Mouse (Mus musculus): ENCODE results near the gene Clcn7. TPM values are rescaled to one million over a fixed set of nuclear protein-coding genes. Genes with fewer than 3 reads are reported as not detected.

Gene Clcn7
- polyA plus RNA-seq, 1 experiment from 2014 or later: 33.6 TPM

DNA sequence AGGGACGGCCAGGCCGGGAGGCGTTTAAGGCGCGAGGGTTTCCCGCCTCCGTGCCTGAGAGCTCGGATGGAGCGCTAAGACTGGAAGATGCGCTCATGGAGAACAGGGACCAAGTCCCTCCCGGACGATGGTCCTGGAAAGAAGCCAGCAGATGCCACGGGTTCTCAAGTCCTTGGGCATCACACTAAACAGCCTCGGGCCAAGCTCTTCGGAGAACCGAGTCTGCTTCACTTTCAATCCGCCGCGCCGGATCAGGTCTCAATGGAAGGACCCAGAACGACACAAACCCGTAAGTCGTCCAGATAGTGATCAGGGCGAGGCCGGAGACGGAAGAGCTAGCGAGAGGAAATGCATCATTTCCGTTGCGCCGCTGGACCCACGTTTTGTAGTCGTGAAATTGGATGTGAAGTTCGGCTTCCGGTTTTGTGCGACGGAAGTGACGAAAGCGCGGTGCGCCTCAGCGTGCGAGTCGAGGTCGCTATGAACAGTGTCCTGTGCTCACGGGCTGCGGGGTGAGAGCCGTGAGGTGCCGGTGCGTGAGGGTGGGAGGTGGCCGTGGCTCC, 51.0 kb downstream of the Clcn7 start, which contains the start of gene BC003965:
BC003965 (plus strand) TSS at position 426 of the 563 bp plus-strand sequence.
- H3K9ac ChIP-seq (ENCODE audit: low read depth, low read length): peak within 1 kb of the TSS; percentile 87
- no peaks in the 10 kb centered on the region for H3K36me3 ChIP-seq (ENCODE audit: control insufficient read depth, insufficient read depth, low read length)
- peaks cover 29% of the 10 kb centered on the region for H3K4me1 ChIP-seq (ENCODE audit: control insufficient read depth, insufficient read depth, low read length)
- peak; percentile 87 for ATAC-seq
- peak within 1 kb of the TSS; percentile 98 for H3K4me2 ChIP-seq (ENCODE audit: low read length)
- peak within 1 kb of the TSS; percentile 89 for H3K4me3 ChIP-seq (ENCODE audit: low read depth, low read length)
- 0% methylated on average over 50 of the region's 50 CpGs for WGBS
- H3K9me3 ChIP-seq (replicated peaks; ENCODE audit: control insufficient read depth, low read length, poor library complexity, severe bottlenecking): no peaks in the 10 kb centered on the region
- peaks cover 2% of the 10 kb centered on the region; the same call in 1 of the 2 replicates for H3K27me3 ChIP-seq (ENCODE audit: control insufficient read depth, insufficient read depth, low read depth, low read length)
- peak within 1 kb of the TSS; percentile 96 for H3K27ac ChIP-seq (ENCODE audit: low read length)

DNA sequence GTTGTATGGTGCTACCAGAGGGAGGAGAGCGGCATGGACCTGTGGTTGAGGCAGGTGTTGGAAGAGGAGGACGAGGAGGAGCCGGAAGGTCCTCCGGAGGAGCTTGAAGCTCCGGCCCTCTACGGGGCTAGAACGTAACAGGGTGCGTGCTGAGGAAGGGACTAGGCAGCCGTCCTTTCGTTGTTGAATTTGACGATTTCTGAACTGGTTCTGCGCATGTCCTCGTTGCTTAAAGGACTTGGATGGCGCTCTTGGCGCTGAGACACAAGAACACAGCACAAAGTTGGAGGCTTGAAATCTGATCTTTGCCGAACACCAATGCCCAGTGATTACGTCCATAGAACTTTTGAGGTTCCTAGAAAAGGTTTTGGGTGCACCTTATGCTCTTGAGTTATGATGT, 51.8 kb downstream of the Clcn7 start:
- WGBS: 12% methylated on average over 17 of the region's 17 CpGs
- no peaks in the 10 kb centered on the region for H3K9me3 ChIP-seq (replicated peaks; ENCODE audit: control insufficient read depth, low read length, poor library complexity, severe bottlenecking)
- peak overlapping the region; percentile 98 for H3K4me2 ChIP-seq (ENCODE audit: low read length)
- H3K4me3 ChIP-seq (ENCODE audit: low read depth, low read length): peak overlapping the region; percentile 89
- H3K9ac ChIP-seq (ENCODE audit: low read depth, low read length): peak overlapping the region; percentile 71
- H3K27ac ChIP-seq (ENCODE audit: low read length): peak overlapping the region; percentile 68; the same call in 1 of the 2 replicates
- ATAC-seq: 0 out of 2 replicates have a peak, but pooled peaks have one; percentile 12
- H3K36me3 ChIP-seq (ENCODE audit: control insufficient read depth, insufficient read depth, low read length): no peaks in the 10 kb centered on the region
- H3K4me1 ChIP-seq (ENCODE audit: control insufficient read depth, insufficient read depth, low read length): peaks cover 36% of the 10 kb centered on the region
- peaks cover 2% of the 10 kb centered on the region; the same call in 1 of the 2 replicates for H3K27me3 ChIP-seq (ENCODE audit: control insufficient read depth, insufficient read depth, low read depth, low read length)

DNA sequence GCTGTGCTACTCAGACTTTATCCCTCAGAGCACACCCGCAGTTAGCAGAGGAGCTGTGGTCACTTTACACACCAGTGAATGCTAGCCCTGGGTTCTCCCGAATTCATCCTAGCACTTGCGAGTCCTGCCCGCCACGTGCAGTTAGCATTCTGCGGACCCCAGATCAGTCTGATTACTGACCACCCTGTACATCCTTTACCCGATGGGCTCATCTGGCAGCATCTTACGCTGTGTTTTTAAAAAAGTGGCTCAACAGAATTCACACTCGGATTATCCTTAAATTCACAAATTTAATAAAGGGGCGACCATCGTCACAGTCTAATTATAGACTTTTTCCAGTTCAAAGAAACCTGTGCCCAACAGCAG, 54.6 kb downstream of the Clcn7 start:
- H3K27me3 ChIP-seq (ENCODE audit: control insufficient read depth, insufficient read depth, low read depth, low read length): no peaks in the 10 kb centered on the region
- 5% methylated on average over 11 of the region's 11 CpGs for WGBS
- peak overlapping the region; percentile 90 for H3K9ac ChIP-seq (ENCODE audit: low read depth, low read length)
- no peak for ATAC-seq
- peak overlapping the region; percentile 95 for H3K4me3 ChIP-seq (ENCODE audit: low read depth, low read length)
- peak overlapping the region; percentile 88 for H3K4me2 ChIP-seq (ENCODE audit: low read length)
- H3K36me3 ChIP-seq (ENCODE audit: control insufficient read depth, insufficient read depth, low read length): no peaks in the 10 kb centered on the region
- H3K9me3 ChIP-seq (replicated peaks; ENCODE audit: control insufficient read depth, low read length, poor library complexity, severe bottlenecking): no peaks in the 10 kb centered on the region
- peak overlapping the region; percentile 74 for H3K27ac ChIP-seq (ENCODE audit: low read length)
- peaks cover 40% of the 10 kb centered on the region for H3K4me1 ChIP-seq (ENCODE audit: control insufficient read depth, insufficient read depth, low read length)

DNA sequence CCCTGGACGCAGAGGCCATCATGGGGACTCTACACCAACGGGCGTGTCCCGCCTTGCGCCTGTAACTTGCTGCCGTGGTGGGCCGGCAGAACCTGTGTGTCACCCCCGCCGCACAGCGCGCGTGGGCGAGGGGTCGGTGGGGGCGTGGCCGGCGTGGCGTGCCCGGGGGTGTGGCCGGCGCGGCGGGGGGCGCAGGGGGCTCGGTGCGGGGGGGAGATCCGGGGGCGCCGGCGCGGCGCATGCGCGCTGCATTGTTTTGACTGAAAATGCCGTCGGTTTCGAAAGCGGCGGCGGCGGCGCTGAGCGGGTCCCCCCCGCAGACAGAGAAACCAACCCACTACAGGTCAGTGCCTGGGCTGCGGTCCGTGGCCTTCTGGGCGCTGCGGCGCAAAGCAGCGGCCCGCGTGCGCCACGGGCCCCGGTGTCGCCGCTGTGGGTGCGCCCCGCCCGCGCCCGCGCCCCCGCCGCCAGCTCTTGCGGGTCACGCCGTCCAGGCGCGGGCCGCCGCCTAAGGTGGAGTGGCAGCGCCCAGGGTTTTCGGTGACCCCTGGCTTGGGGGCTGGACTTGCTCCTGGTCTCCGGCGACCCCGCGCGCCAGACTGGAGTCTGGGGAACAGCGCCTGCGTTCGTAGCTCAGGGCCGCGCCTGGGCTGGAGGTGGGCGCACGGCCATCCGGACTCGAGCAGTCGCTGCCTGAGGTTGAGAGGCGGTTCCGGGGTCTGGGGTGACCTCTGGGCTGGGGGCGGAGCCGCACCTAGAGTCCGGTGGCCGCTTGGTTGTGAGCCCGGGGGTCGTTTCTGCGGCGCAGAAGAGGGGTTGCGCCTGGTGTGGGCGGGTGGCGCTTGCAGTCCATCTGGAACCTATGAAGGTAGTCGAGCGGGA, 55.2 kb downstream of the Clcn7 start, which contains the start of gene Unkl:
Unkl (plus strand) TSS at position 248 of the 882 bp plus-strand sequence.
- H3K36me3 ChIP-seq (ENCODE audit: control insufficient read depth, insufficient read depth, low read length): no peaks in the 10 kb centered on the region
- peak; percentile 50 for ATAC-seq
- H3K4me2 ChIP-seq (ENCODE audit: low read length): peak within 1 kb of the TSS; percentile 88
- H3K27me3 ChIP-seq (ENCODE audit: control insufficient read depth, insufficient read depth, low read depth, low read length): no peaks in the 10 kb centered on the region
- under 1% methylated on average over 98 of the region's 104 CpGs for WGBS
- H3K9ac ChIP-seq (ENCODE audit: low read depth, low read length): peak within 1 kb of the TSS; percentile 90
- H3K9me3 ChIP-seq (replicated peaks; ENCODE audit: control insufficient read depth, low read length, poor library complexity, severe bottlenecking): no peaks in the 10 kb centered on the region
- H3K4me1 ChIP-seq (ENCODE audit: control insufficient read depth, insufficient read depth, low read length): peaks cover 37% of the 10 kb centered on the region
- H3K27ac ChIP-seq (ENCODE audit: low read length): peak within 1 kb of the TSS; percentile 74
- peak within 1 kb of the TSS; percentile 95 for H3K4me3 ChIP-seq (ENCODE audit: low read depth, low read length)

DNA sequence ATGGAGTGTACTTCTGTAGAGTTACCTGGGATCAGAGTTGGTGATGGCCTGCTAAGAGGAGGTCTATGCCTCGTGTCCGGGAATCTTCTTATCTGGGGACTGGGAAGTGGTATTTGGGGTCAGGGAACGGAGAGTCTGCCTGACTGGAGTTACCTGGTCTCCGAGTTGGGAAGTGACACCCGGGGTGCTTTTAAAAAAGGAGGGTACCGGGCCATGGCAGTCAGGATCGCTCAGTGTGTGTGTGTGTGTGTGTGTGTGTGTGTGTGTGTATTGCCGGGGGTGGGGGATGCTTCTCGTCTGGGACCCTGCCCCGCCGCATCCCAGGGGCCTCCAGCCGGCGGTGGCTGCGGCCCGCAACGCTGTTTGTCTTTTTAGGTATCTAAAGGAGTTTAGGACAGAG, 55.9 kb downstream of the Clcn7 start:
- Histone ChIP-seq H3K9ac (ENCODE audit: low read depth, low read length) (peak overlapping the region; percentile 90), H3K27ac (ENCODE audit: low read length) (0 out of 2 replicates have a peak overlapping the region, but pooled peaks have one; percentile 74), H3K27me3 (ENCODE audit: control insufficient read depth, insufficient read depth, low read depth, low read length) (no peaks in the 10 kb centered on the region), H3K4me1 (ENCODE audit: control insufficient read depth, insufficient read depth, low read length) (peaks cover 32% of the 10 kb centered on the region), H3K4me2 (ENCODE audit: low read length) (peak overlapping the region; percentile 88), H3K4me3 (ENCODE audit: low read depth, low read length) (peak overlapping the region; percentile 95), H3K36me3 (ENCODE audit: control insufficient read depth, insufficient read depth, low read length) (no peaks in the 10 kb centered on the region), H3K9me3 (replicated peaks; ENCODE audit: control insufficient read depth, low read length, poor library complexity, severe bottlenecking) (no peaks in the 10 kb centered on the region)
- WGBS: 5% methylated on average over 16 of the region's 16 CpGs
- ATAC-seq: no peak

DNA sequence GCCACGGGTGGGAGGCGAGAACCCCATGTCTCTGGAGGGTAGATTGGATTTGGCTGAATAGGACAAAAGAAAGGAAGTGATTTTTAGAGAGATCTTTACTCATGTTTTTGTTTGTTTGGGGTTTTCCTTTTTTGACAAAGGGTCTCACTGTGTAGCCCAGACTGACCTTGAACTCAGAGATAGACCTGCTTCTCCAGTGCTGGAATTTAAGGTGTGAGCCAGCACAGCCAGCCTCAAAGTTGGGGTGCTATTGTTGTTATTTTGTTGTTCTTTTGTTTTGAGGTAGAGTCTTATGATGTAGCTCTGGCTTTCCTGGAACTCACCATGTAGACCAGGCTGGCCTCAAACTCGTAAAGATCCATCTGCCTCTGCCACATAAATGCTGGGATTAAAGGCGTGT, 69.2 kb downstream of the Clcn7 start:
- WGBS: 92% methylated on average over 4 of the region's 4 CpGs
- no peaks in the 10 kb centered on the region for H3K9me3 ChIP-seq (replicated peaks; ENCODE audit: control insufficient read depth, low read length, poor library complexity, severe bottlenecking)
- no peaks in the 10 kb centered on the region for H3K4me1 ChIP-seq (ENCODE audit: control insufficient read depth, insufficient read depth, low read length)
- peaks cover 42% of the 10 kb centered on the region for H3K36me3 ChIP-seq (ENCODE audit: control insufficient read depth, insufficient read depth, low read length)
- H3K9ac ChIP-seq (ENCODE audit: low read depth, low read length): no peak overlapping the region
- no peaks in the 10 kb centered on the region for H3K27me3 ChIP-seq (ENCODE audit: control insufficient read depth, insufficient read depth, low read depth, low read length)
- H3K4me2 ChIP-seq (ENCODE audit: low read length): no peak overlapping the region
- no peak overlapping the region for H3K4me3 ChIP-seq (ENCODE audit: low read depth, low read length)
- no peak overlapping the region for H3K27ac ChIP-seq (ENCODE audit: low read length)
- no peak for ATAC-seq

DNA sequence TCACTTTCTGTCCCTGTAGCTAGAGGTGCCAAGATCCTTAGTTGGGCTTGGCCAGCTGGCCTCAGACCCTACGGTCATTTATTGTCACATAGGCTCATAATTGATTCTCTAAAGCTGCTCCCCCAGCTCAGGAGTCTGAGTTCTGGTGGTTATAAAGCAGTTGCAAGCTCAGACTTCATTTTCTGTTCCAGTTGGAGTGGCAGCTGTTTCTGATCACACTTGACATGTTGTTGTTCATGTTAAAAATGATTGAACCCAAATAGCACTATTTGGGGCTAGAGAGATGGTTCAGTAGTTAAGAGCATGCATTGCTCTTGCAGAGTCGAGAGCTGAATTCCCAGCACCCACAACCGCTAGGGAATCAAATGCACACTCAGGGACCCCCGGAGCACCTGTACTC, 76.8 kb downstream of the Clcn7 start:
- WGBS: 93% methylated on average over 4 of the region's 4 CpGs

DNA sequence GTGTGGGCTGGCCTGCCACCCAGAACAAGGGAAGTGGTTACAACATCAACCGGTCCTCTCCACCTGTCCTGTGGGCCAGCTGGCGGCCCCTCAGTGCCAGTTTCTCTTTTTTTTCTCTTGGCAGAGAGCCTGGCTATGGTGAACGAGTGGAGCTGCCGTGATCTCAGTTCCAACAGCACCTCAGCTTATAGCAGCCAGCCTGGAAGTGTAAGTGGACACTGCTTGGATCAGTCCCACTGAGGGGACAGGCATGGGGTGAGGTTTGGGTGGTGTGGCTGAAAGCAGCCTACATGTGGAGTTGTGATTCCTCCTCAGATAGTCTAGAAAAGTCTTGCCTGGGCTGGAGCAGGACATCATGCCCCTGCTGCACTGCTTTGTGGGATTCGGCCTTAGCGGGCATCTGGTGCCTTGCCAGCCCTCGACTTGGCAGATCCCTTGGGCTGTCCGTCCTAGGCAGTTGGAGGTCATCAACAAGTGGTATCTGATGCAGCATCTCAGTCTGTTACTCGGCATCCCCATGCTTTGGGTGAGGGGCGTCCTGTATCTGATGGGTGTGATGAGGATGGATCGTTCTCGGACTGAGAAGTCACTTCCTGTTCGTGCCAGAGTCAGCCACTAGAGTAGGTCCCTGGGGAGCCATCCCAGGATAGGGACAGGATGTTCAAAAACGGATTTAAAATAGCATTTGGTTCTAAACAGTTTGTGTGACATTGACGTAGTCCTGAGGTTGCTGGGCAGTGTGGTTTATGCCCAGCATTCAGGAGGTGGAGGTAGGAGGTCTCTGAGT, 77.7 kb downstream of the Clcn7 start:
- no peaks in the 10 kb centered on the region for H3K27me3 ChIP-seq (ENCODE audit: control insufficient read depth, insufficient read depth, low read depth, low read length)
- H3K36me3 ChIP-seq (ENCODE audit: control insufficient read depth, insufficient read depth, low read length): peaks cover 39% of the 10 kb centered on the region
- no peak overlapping the region for H3K9ac ChIP-seq (ENCODE audit: low read depth, low read length)
- no peak for ATAC-seq
- WGBS: 90% methylated on average over 15 of the region's 15 CpGs
- no peak overlapping the region for H3K27ac ChIP-seq (ENCODE audit: low read length)
- H3K4me3 ChIP-seq (ENCODE audit: low read depth, low read length): no peak overlapping the region
- H3K9me3 ChIP-seq (replicated peaks; ENCODE audit: control insufficient read depth, low read length, poor library complexity, severe bottlenecking): no peaks in the 10 kb centered on the region
- no peaks in the 10 kb centered on the region for H3K4me1 ChIP-seq (ENCODE audit: control insufficient read depth, insufficient read depth, low read length)
- no peak overlapping the region for H3K4me2 ChIP-seq (ENCODE audit: low read length)

More for the DNA sequence above, 76.8 kb downstream of the Clcn7 start:
- H3K27ac ChIP-seq (ENCODE audit: low read length): no peak overlapping the region
- no peak overlapping the region for H3K9ac ChIP-seq (ENCODE audit: low read depth, low read length)
- peaks cover 39% of the 10 kb centered on the region for H3K36me3 ChIP-seq (ENCODE audit: control insufficient read depth, insufficient read depth, low read length)
- H3K27me3 ChIP-seq (ENCODE audit: control insufficient read depth, insufficient read depth, low read depth, low read length): no peaks in the 10 kb centered on the region
- no peak overlapping the region for H3K4me3 ChIP-seq (ENCODE audit: low read depth, low read length)
- no peak overlapping the region for H3K4me2 ChIP-seq (ENCODE audit: low read length)
- no peak for ATAC-seq
- no peaks in the 10 kb centered on the region for H3K4me1 ChIP-seq (ENCODE audit: control insufficient read depth, insufficient read depth, low read length)
- H3K9me3 ChIP-seq (replicated peaks; ENCODE audit: control insufficient read depth, low read length, poor library complexity, severe bottlenecking): no peaks in the 10 kb centered on the region

All from midbrain, embryonic 16.5 days (tissue).